Mouse (Mus musculus) thymus, postnatal 36 days (tissue): ENCODE results near the gene Tpd52l2.

Experiments
- DNase-seq, 2 experiments: peaks; one replicate each; pipeline ENCODE4 v3.0.0; 2022; ENCODE audit warnings: mixed read lengths in 2 of 2

Tpd52l2 gene

GRCm38 (mm10) chr2:181541761-181542380 is 44.9 kb downstream of the Tpd52l2 start:
- DNase-seq: no peak

GRCm38 (mm10) chr2:181546142-181546541 is 49.2 kb downstream of the Tpd52l2 start:
- no peak for DNase-seq

- DNase-seq: no peak
These were observed 51.3 kb downstream of the Tpd52l2 start for GRCm38 (mm10) chr2:181548227-181548626.

GRCm38 (mm10) chr2:181548682-181549081 is 51.7 kb downstream of the Tpd52l2 start:
- DNase-seq: no peak

GRCm38 (mm10) chr2:181550233-181550632 is 53.3 kb downstream of the Tpd52l2 start:
- no peak for DNase-seq

- DNase-seq: no peak
These were observed 56.8 kb downstream of the Tpd52l2 start for GRCm38 (mm10) chr2:181553772-181554171.

- DNase-seq: no peak
These were observed 70.4 kb downstream of the Tpd52l2 start for GRCm38 (mm10) chr2:181567338-181567737.
